Mouse (Mus musculus): ENCODE results near the gene Myo16. TPM values are rescaled to one million over a fixed set of nuclear protein-coding genes. Genes with fewer than 3 reads are reported as not detected.

Myo16 gene
- polyA plus RNA-seq (2011; ENCODE audit: insufficient read depth, insufficient read length, low read depth, missing spikeins) = not detected in 2 replicates

GRCm38 (mm10) chr8:10153611-10154438 is at the start of gene Myo16:
Gene Myo16 (plus strand): TSS chr8:10153911.
- Histone ChIP-seq H3K27me3 (ENCODE audit: control insufficient read depth, insufficient read depth, low read length, poor library complexity, severe bottlenecking) (peaks cover 4% of the 10 kb centered on the region; the same call in 1 of the 2 replicates), H3K9me3 (replicated peaks; ENCODE audit: control insufficient read depth, insufficient read depth, low read length, poor library complexity, severe bottlenecking) (peaks cover 6% of the 10 kb centered on the region), H3K36me3 (ENCODE audit: control insufficient read depth, insufficient read depth, low read length, poor library complexity, severe bottlenecking) (no peaks in the 10 kb centered on the region), H3K27ac (ENCODE audit: insufficient read depth, low read length) (no peak within 1 kb of the TSS), H3K4me1 (ENCODE audit: control insufficient read depth, insufficient read depth, low read length) (no peaks in the 10 kb centered on the region), H3K4me3 (ENCODE audit: low read depth, low read length) (peak within 1 kb of the TSS; percentile 68), H3K9ac (ENCODE audit: low read depth, poor library complexity, severe bottlenecking) (peak within 1 kb of the TSS; percentile 33)
- no peak for TF ChIP-seq POLR2A (IDR thresholded peaks at IDR 0.05; ENCODE audit: insufficient read depth, low read length)
- TF ChIP-seq CTCF (IDR thresholded peaks at IDR 0.05; ENCODE audit: low read depth, low read length) = no peak
- no peak for TF ChIP-seq EP300 (IDR thresholded peaks at IDR 0.05; ENCODE audit: insufficient read depth, low read depth, low read length)

- no peaks in the 10 kb centered on the region for H3K4me1 ChIP-seq (ENCODE audit: control insufficient read depth, insufficient read depth, low read length)
- no peak for TF ChIP-seq POLR2A (IDR thresholded peaks at IDR 0.05; ENCODE audit: insufficient read depth, low read length)
- TF ChIP-seq EP300 (IDR thresholded peaks at IDR 0.05; ENCODE audit: insufficient read depth, low read depth, low read length) = no peak
- TF ChIP-seq CTCF (IDR thresholded peaks at IDR 0.05; ENCODE audit: low read depth, low read length) = no peak
- H3K36me3 ChIP-seq (ENCODE audit: control insufficient read depth, insufficient read depth, low read length, poor library complexity, severe bottlenecking) = no peaks in the 10 kb centered on the region
- no peak overlapping the region for H3K9ac ChIP-seq (ENCODE audit: low read depth, poor library complexity, severe bottlenecking)
- no peak overlapping the region for H3K27ac ChIP-seq (ENCODE audit: insufficient read depth, low read length)
- H3K27me3 ChIP-seq (ENCODE audit: control insufficient read depth, insufficient read depth, low read length, poor library complexity, severe bottlenecking) = no peaks in the 10 kb centered on the region
- H3K9me3 ChIP-seq (replicated peaks; ENCODE audit: control insufficient read depth, insufficient read depth, low read length, poor library complexity, severe bottlenecking) = no peaks in the 10 kb centered on the region
- H3K4me3 ChIP-seq (ENCODE audit: low read depth, low read length) = no peak overlapping the region
Observed at GRCm38 (mm10) chr8:10108516-10109271, 45.0 kb upstream of the Myo16 start.

GRCm38 (mm10) chr8:10122749-10123148 is 31.0 kb upstream of the Myo16 start:
- Histone ChIP-seq H3K4me3 (ENCODE audit: low read depth, low read length) (no peak overlapping the region), H3K36me3 (ENCODE audit: control insufficient read depth, insufficient read depth, low read length, poor library complexity, severe bottlenecking) (no peaks in the 10 kb centered on the region), H3K27me3 (ENCODE audit: control insufficient read depth, insufficient read depth, low read length, poor library complexity, severe bottlenecking) (no peaks in the 10 kb centered on the region), H3K4me1 (ENCODE audit: control insufficient read depth, insufficient read depth, low read length) (no peaks in the 10 kb centered on the region), H3K9ac (ENCODE audit: low read depth, poor library complexity, severe bottlenecking) (no peak overlapping the region), H3K27ac (ENCODE audit: insufficient read depth, low read length) (no peak overlapping the region), H3K9me3 (replicated peaks; ENCODE audit: control insufficient read depth, insufficient read depth, low read length, poor library complexity, severe bottlenecking) (no peaks in the 10 kb centered on the region)
- TF ChIP-seq EP300 (IDR thresholded peaks at IDR 0.05; ENCODE audit: insufficient read depth, low read depth, low read length) (no peak), CTCF (IDR thresholded peaks at IDR 0.05; ENCODE audit: low read depth, low read length) (no peak), POLR2A (IDR thresholded peaks at IDR 0.05; ENCODE audit: insufficient read depth, low read length) (no peak)

- H3K36me3 ChIP-seq (ENCODE audit: control insufficient read depth, insufficient read depth, low read length, poor library complexity, severe bottlenecking) = no peaks in the 10 kb centered on the region
- TF ChIP-seq EP300 (IDR thresholded peaks at IDR 0.05; ENCODE audit: insufficient read depth, low read depth, low read length) (no peak), POLR2A (IDR thresholded peaks at IDR 0.05; ENCODE audit: insufficient read depth, low read length) (no peak), CTCF (IDR thresholded peaks at IDR 0.05; ENCODE audit: low read depth, low read length) (no peak)
- H3K4me3 ChIP-seq (ENCODE audit: low read depth, low read length) = no peak overlapping the region
- no peaks in the 10 kb centered on the region for H3K4me1 ChIP-seq (ENCODE audit: control insufficient read depth, insufficient read depth, low read length)
- no peaks in the 10 kb centered on the region for H3K27me3 ChIP-seq (ENCODE audit: control insufficient read depth, insufficient read depth, low read length, poor library complexity, severe bottlenecking)
- H3K9me3 ChIP-seq (replicated peaks; ENCODE audit: control insufficient read depth, insufficient read depth, low read length, poor library complexity, severe bottlenecking) = no peaks in the 10 kb centered on the region
- no peak overlapping the region for H3K27ac ChIP-seq (ENCODE audit: insufficient read depth, low read length)
- no peak overlapping the region for H3K9ac ChIP-seq (ENCODE audit: low read depth, poor library complexity, severe bottlenecking)
Observed at GRCm38 (mm10) chr8:10123412-10123811, 30.3 kb upstream of the Myo16 start.

DNA sequence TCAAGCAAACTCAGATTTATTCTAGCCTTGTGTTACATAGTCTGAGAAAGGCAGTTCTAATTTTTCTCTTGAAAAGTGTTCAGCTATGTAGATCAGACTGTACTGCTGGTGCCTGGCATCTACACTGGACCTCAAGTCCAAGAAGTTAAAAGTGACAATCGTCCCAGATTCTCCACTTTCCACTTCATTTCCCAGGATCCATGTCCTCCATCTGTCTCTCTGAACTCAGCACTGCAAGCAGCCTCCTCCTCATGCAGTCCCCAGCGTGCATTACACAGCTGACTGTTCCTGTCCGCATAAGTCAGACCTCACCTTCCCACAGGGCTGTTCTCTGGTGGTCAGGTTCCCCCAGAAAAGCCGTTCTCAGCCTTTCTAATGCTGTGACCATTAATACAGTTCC is 28.0 kb upstream of the Myo16 start:
- Histone ChIP-seq H3K27ac (ENCODE audit: insufficient read depth, low read length) (no peak overlapping the region), H3K9ac (ENCODE audit: low read depth, poor library complexity, severe bottlenecking) (no peak overlapping the region), H3K36me3 (ENCODE audit: control insufficient read depth, insufficient read depth, low read length, poor library complexity, severe bottlenecking) (no peaks in the 10 kb centered on the region), H3K4me3 (ENCODE audit: low read depth, low read length) (no peak overlapping the region), H3K9me3 (replicated peaks; ENCODE audit: control insufficient read depth, insufficient read depth, low read length, poor library complexity, severe bottlenecking) (no peaks in the 10 kb centered on the region), H3K4me1 (ENCODE audit: control insufficient read depth, insufficient read depth, low read length) (no peaks in the 10 kb centered on the region), H3K27me3 (ENCODE audit: control insufficient read depth, insufficient read depth, low read length, poor library complexity, severe bottlenecking) (no peaks in the 10 kb centered on the region)
- TF ChIP-seq EP300 (IDR thresholded peaks at IDR 0.05; ENCODE audit: insufficient read depth, low read depth, low read length) (no peak), CTCF (IDR thresholded peaks at IDR 0.05; ENCODE audit: low read depth, low read length) (no peak), POLR2A (IDR thresholded peaks at IDR 0.05; ENCODE audit: insufficient read depth, low read length) (no peak)

Data from ES-Bruce4 (cell line).